In the genomic region with DNA sequence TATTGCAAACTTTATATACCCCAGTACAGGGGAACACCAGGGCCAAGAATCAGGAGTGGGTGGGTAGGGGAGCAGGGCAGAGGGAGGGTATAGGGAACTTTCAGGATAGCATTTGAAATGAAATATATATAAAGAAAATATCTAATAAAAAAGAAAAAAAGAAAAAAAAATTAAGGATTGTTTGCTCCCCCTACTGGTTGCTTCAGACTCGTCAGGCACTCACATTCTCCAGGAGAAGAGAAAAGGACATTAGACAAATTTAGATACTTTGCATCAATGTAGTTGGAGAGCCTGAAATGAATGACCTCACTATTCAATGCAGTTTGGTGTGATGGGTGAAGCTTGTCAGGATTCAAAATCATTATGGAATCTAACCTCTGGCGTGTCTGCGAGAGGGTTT, we compare ENCODE assay signal across 14 mouse cellular contexts.
"Had no signal": no experiment of that assay in that cellular context is flagged by ENCODE, and none has a peak within 500 bp of the region (broad histone marks: within the 10 kb centered on the region; RNA-seq: fewer than 3 reads in every experiment).

No protein-coding gene starts in this region.

- H3K4me3 ChIP-seq: intestine, embryonic 15.5 days; limb, embryonic 12.5 days; neural tube, embryonic 13.5 days; stomach, embryonic 15.5 days had no signal

- H3K36me3 ChIP-seq: intestine, embryonic 15.5 days; limb, embryonic 12.5 days; neural tube, embryonic 13.5 days; stomach, embryonic 15.5 days had no signal

- H3K9ac ChIP-seq: intestine, embryonic 15.5 days; limb, embryonic 12.5 days; liver, embryonic 14.5 days; neural tube, embryonic 13.5 days; stomach, embryonic 15.5 days had no signal

- DNase-seq: kidney, adult 8-10 months; kidney, postnatal 10 days; kidney, postnatal 4 days; liver; lung, adult 2 months; lung, postnatal 36 days; midbrain, embryonic 14.5 days; right cerebral cortex, postnatal 14 days; thymus, postnatal 36 days had no signal

- H3K4me2 ChIP-seq: intestine, embryonic 15.5 days; limb, embryonic 12.5 days; neural tube, embryonic 13.5 days; stomach, embryonic 15.5 days had no signal

- H3K27ac ChIP-seq: intestine, embryonic 15.5 days; limb, embryonic 12.5 days; liver, embryonic 14.5 days; neural tube, embryonic 13.5 days; stomach, embryonic 15.5 days had no signal

- ATAC-seq: intestine, embryonic 15.5 days had no signal

- H3K27me3 ChIP-seq: intestine, embryonic 15.5 days; limb, embryonic 12.5 days; neural tube, embryonic 13.5 days; stomach, embryonic 15.5 days had no signal

- H3K4me1 ChIP-seq: intestine, embryonic 15.5 days; limb, embryonic 12.5 days; neural tube, embryonic 13.5 days; stomach, embryonic 15.5 days had no signal

- H3K9me3 ChIP-seq: intestine, embryonic 15.5 days; limb, embryonic 12.5 days; neural tube, embryonic 13.5 days; stomach, embryonic 15.5 days had no signal
